Mouse (Mus musculus) adrenal gland (tissue): ENCODE results near the gene Sfmbt2.

Source experiments
- intact Hi-C: fragments of 180-260 bp; cut with DNase I; formaldehyde crosslinking; loops from one replicate; pipeline ENCODE4 v1.15.1; 2025

Gene Sfmbt2

DNA sequence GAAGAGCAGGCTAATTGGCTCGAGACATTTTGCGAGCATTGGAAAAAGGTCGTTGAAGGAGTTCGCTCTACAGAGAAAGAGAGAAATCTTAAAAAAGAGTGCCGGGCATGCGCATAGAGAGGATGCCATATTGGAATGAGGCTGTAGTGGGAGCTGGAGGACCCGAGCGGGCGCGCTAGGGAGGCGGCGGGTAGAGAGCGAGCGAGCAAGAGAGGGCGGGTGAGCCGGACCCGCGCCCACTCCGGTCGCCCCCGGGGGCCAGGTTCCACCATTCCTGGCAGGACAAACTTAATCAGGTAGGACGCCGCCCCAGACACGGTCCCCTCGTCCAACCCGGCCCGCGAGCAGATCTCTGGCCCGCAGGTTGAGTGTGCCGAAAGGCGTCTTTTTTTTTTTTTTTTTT is 2.0 kb downstream of the Sfmbt2 start:
- intact Hi-C loops: no loop called here

DNA sequence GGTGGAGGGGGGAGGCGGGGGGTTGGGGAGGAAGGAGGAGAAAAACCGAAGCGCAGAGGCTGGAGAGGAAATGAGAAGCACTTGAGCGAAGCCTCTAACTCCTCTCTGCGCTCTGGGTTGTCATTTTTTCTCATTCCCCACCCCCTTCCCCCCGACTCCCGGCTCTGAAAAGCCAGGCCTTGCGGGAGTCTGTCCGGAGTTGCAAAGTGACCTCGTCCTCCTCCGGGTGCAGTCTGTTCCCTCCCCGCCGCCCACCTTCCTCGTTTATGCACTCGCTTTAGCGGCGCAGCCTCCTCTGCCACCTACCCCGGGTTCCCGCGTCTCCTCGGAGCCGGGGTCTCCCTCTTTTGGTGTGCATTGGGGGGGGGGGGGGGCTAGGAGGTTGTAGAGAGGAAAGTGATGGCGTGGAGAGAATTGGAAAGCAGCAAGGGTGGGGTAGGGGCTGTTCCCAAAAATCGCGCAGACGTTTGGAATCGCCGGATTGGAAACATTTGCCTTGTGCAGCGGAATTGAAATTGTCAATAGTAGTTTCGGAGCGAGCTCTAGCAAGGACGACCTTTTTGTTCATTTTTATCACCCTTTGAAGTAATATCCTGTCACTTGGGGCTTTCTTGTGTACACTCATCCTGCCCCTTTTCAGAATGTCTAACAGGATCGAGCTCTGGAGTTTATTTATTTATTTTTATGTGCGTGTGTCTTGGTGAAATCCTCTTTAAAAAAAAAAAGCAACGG is 2.6 kb downstream of the Sfmbt2 start:
- intact Hi-C loops: no loop called here

DNA sequence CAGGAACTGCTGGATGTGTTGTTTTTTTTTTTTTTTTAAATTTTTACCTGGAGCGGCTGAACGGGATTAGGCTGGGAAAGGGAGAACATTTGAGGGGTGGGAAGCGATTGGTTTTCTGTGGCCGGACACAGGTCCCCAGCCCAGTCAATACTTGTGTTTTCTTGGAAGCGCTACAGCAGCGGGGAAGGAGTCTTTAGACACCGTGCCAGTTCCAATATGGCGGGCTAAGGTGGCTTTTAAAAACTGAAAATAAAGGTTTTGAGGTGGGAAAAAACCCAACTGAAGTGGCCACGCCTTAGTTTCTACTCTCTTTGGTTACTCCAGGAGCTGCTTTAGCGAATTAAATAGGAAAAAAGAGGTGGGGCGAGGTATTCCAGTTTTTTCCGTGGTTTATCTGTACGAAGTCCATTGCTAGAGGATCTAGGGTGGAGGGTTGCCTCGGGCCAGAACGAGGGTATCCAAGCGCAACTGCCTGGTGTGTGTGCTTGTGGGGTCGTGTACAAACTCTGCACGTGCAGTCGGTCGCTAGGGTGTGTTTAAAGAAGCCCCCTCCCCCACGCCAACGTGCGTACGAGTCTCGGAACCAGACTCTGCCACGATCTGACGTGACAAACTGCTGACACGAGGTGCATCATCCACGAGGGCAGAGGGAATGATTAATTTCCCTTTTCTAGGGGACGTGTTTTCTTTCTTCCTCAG is 3.3 kb downstream of the Sfmbt2 start:
- intact Hi-C loops: no loop called here

DNA sequence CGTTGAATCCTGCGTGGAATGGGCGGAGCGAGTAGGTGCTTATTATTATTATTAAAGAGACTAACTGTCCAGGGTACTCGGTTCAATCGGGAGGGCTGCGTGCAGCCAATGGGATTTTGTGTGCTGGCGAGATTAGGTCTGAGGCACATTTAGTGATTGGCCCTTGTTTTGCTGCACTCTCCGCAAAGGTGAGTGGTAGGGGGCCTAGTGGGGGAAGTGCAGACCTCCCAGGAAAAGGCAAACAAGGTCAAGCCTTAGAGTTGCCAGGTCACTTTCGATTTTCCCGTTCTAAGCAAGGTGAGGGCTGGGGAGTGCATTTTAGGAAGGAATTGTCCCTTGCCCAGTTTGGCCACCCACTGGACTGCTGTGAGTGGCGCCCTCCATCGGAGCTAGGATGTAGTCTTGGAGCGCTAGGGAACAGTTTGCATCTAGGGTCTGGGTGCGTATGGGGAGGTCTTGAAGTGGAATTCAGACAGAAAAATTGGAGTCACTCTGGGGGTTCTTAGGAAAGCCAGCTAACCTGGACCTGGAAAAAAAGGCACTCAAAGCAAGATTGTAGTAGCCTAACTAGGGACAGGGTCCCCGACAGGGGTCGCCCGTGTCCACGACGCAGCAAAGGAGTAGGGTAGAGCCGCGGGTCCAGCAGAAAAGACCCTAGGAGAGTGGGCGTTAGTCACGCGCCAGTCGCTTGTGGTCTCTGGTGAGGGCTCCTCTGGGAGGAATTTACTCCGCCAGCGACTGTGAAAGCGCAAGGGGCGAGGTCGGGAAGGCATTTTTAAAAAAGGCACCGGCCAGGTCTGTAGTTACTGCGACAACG is 4.1 kb downstream of the Sfmbt2 start:
- intact Hi-C loops: no loop called here

DNA sequence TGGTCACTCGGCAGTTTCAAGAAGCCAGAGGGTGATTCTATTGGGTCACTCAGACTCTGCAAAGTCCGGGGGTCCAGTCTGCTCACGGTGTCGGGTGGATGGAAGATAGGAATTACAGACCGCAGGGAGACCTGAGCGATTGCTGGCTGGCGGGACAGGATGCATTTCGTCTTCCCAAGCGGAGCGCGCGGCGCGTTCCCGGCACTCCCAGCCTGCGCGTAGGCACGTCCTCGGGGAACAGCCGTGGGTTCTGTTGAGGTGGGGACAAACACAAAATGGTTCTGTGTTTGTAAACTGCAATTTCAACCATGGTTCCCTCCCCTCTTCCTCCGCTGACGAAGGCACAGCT is 4.7 kb downstream of the Sfmbt2 start:
- intact Hi-C loops: no loop called here

DNA sequence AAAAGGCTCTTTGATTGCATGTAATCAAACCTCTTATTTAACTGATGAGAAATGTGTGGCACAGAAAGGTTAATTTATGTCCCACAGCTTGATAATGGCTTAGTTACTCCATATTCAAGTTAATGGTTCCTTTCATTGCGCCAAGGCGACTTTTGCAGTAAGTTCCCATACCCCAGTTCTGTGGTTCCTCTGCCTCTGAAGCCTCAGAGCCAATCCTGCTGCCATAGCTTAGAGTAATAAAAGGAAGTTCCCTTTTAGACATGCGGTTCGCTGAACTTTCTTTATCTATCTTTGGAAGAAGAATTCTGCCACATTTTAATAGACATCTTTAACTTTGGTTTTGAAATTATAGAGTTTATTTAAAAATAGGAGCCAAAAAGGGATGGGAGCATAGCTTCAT is 19.7 kb downstream of the Sfmbt2 start:
- intact Hi-C loops: no loop called here

DNA sequence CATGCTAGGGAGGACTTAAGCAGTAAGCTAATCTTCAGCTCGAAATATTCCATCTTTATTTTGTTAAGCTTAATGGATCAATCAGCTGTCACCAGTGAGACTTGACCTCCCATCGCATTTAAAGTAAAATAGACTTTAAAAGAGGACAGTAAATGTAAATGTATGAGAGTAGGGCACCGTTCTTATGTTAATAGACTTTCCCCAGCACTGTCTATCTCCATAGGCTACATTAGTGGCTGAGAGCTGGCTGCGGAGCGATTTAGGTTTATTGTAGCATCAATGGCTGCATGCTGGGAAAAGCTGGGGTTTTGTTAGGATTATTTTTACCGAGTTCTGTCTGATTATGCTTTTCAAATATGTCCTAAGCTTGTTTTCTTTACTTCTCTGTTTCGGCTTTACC is 20.5 kb downstream of the Sfmbt2 start:
- intact Hi-C loops: no loop called here

DNA sequence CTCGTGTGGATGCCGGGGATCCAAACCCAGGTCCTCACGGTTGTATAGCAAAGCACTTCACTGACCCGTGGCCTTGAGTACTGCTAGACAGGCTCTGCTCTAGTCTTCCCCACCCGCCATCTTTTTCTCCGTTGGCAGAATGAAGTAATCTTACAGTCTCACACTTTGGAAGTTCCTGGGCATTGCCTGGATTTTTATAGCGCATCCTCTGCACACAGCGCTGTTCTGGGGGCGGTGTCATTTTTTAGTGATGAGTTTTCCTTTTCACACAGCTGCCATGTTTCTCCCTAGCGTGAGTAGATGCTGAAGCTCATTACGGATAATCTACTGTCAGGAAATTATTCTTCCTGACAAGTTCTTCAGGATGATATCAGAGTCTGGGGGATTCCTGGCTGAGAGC is 24.8 kb downstream of the Sfmbt2 start:
- intact Hi-C loops: no loop called here

DNA sequence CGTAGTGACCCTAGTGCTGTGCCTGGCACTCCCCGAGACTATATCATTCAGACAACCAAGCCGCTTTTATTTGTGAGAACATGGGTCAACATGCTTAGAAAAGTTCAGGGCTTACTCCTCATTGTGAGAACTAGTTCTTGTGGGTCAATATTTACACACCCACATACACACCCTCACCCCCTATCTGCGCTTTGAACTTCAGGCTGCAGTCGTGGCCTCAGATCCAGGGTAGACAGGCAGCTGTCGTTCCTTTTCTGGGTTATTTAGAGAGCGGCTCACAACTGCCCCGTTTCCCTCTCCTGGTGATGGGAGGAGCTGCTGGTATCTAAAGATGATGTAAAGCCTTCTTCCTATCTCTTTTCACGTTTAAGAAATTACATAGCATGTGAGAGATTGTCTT is 27.5 kb downstream of the Sfmbt2 start:
- intact Hi-C loops: no loop called here

DNA sequence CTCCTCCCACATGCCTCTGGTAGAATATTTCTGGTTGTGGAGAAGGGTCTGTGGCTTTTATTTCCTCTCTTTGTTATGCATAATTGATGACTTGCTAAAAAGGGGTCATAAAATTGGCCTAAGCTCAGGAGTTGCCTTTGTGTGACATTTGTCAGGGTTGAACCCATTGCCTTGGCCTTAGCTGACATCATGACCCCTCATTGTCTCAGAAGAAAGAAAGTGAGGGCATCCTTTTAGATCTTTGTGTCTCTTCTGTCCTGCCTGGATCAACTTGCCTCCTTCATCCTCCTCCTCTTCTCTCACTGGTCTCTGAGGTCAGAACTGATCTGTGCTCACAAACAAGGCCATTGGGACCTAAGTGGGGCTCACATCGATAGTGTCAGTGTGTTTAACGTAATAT is 35.8 kb downstream of the Sfmbt2 start:
- intact Hi-C loops: no loop called here

DNA sequence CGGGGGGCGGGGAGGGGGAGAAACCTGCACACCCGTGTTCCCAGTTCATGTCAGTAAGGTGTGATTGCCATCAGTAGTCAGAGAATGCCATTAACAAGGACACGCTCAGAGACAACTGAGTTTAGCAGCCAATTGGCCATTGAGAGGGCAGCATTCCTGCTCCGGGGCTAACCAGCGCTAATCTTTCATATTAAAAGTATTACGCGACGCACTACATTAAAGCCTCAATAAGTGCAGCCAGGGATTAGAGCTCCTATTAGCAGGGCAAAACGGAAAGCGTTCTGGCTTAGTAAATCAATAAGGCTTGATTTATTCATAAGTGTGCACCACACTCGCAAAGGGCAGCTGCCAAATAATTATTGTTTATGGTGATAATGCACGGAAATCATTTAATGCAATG is 39.1 kb downstream of the Sfmbt2 start:
- intact Hi-C loops: no loop called here

DNA sequence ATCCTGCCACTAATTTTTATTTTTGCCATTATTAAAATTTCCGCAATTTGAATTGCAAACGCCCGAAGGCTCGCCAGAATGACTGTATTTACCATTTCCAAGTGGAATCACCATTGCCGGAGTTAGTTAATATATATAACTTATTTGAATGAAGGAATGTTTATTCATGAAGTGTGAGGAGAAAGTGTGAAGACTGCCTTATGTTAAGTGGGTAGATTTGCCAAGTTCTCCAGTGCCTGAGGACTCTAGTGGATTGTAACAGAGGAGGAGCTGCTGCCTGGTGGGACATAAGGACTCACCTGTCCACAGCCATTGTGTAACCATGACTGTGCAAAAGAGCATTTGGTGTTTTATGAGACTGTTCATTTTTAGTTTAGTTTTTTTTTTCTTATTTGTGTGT is 39.8 kb downstream of the Sfmbt2 start:
- intact Hi-C loops: no loop called here

DNA sequence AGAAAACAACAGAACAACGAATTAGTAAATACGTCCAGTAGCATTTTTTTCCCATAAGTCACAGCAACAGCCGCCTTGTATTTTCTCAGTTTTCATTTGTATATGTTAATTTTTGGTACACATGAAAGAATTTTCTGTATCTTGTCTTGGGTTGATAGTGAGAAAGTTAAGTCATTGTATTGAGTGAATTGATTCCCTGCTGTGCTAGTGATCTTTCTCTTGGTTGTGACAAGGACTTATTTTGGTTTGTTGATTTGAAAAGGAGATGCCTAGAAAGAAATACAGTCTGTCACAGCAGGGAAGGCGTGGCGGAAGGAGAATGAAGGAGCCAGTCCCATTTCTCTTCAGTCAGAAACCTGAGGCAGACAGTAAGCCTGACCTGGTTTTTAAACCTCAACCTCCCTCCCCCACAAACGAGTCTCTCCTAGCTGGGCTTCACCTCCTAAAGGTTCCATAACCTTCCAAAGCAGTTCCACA is 50.7 kb downstream of the Sfmbt2 start:
- intact Hi-C loops: no loop called here

DNA sequence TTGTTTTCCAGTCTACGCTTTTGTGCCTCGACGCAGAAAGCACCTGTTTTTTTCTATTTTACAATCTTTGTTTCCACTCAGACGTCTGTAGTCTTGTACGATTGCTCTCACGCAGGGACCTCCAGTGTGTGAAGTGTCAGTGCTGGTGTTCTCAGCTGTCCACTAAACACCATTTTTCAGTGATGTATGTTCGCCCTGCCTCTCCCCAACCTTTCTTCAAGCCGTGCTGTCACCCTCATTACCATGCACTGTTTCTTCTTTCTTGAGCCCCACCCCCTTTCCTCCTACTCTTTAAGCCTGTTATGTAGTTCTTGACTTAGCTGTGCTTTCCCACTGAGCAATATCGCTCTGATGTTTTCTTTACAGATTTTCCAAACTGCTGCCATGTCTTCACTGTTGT is 67.0 kb downstream of the Sfmbt2 start:
- intact Hi-C loops: no loop called here

DNA sequence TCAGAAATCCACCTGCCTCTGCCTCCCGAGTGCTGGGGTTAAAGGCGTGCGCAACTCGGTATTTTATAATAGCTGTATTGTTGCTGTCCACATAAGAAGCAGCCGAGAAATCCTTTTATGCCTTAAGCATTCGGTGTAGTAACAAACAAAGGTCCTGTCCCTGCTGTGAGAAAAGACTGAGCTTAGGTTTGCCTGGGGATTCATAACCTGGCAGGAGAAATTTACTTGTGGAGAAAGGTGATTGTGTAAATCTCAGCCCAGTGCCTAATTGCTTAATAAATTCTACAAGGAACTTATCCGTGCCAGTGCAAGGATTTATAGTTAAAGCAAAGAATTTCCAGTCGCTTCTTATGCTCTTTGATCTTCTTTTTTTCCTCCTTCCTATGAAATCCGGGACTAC is 71.5 kb downstream of the Sfmbt2 start:
- intact Hi-C loops: no loop called here

DNA sequence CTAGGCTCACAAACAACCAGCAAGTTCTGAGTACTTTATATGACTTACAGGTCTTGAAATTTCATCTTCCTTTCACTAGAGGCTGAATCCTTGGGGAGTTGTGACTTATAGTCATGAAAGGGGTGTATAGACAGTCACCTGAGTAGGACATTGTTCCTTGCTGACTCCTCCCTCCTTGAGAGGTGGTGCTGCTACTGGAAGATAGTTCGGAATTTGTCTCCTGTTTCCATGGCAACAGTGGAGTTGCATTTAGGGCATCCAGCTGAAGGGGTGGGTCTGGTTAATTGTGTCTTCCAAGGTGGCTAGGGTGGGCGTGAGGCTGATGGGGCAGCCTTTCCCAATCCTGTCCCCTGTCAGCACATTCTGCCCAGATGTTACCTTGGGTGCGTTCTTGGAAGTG is 83.3 kb downstream of the Sfmbt2 start:
- intact Hi-C loops: no loop called here

DNA sequence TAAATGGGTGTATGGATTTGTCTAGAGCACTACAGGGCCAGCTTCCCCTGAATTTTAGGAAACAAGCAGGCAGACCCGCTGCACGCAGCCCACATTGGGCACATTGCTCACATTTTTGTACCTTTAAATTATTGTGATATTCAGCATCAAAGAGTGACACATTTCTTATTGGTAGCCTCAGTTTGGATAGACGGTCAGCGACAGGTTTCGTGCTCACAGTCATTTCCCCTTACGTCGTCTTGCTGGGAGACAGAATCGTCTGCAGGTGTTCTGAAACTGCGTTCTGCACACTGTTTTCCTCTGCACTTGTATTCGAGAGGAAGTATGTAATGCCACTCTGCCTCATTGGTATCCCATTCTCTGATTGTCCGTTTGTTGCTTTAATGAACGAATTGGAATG is 88.0 kb downstream of the Sfmbt2 start:
- intact Hi-C loops: no loop called here

DNA sequence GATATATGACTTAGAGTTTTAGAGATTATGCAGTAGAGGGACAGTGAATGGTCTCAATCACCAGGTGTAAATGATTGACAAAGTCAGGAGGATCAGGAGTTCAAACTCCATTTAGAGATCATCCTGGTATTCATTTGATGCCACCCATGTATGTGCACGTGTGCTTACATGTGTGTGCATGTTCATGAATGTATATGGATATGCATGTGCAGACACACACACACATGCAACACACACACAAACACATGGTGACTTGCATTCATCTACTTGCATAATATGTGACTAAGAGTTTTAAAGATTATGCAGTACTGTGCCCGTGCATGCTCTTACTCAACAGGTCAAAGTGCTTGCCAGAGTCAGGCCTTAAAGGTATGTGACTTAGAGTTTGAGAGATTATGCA is 146.2 kb downstream of the Sfmbt2 start:
- intact Hi-C loops: no loop called here

DNA sequence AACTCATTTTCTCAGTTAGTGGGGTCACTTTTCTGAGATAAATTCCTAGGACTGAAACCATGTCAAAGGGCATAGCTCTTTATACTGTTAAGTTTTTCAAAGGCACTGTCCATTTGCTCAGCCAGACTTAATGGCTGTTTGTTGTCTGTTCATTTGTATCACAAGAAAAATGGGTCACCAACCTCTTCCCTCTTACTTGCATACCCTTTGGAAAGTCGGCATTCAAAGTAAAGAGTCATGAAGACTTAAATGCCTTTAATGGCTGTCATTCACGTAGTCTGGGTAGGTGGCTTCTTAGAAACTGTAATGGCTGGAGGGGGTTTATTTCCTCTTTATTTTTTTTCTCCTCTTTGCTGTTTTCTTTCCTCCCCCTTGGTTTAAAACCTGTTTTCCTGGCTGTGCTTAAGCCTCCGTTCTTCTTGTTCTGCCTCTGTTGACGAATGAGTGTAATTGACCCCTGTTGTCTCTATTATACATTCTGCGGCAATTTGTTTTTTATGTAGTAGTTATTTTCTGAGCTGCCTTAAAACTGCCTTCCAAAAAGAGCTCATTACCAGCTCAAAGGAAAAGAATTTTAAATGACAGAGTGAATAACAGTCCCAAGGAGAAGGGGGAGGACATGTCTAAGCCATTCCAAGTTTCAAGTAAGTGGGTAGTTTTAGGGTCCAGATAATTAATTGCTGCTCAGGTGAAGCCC is 151.6 kb downstream of the Sfmbt2 start:
- intact Hi-C loops: no loop called here

DNA sequence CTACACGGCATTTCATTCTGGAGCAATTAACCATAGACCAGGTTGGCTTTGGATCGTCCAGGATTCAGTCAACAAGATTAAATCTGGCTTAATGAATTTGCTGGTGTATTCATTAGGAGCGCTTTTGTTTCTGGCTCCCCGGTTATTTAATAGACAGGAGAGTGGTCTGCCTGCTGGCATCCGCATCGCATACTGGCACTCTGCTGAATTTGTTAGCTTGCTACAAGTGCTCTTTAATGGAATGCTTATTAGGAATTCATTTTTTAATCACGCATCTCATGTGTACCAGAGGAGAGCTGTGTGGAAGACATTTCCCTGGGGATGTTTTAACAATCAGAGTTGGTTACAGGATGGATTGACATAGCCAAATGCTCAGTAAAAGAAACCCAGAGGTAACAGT is 155.3 kb downstream of the Sfmbt2 start:
- intact Hi-C loops: no loop called here

DNA sequence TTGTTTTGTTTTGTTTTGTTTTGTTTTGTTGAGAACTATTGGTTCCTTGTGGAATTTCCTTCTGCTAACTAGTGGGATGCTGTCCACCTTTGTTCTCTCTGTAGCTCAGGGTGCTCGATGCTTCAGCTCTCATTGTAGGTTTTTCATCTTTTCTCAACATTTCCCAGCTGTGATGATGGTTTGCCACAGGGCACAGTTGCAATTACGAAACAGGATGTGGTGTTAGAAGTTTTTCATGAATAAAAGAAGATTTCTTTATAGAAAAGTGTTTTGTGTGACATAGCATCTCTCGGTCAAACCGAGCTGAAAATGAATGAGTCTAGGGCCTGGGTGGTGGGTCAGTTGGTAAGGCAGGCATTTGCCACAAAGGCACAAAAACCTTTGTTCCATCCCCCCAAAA is 171.5 kb downstream of the Sfmbt2 start:
- intact Hi-C loops: no loop called here

DNA sequence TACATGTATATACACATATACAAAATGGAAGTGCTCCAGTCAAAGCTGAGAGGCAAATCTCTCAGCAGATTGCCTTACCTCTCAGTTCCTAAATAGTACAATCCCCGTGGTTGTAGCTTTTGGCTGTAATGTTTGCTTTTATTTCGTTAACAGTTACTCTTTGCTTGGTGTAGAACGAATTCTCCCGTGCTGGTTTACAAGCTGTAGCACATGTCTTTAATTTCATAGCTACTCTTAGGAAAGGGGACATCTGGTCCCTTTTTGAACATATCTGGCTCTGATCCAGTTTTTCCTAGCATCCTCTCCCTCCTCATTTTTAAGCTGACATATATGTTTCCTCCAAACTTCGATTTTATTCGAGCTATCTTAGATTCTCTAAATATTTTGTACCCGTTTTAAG is 172.1 kb downstream of the Sfmbt2 start:
- intact Hi-C loops: no loop called here
